Mouse (Mus musculus) mouse trophoblast stem cell (cell line): Measurements from ENCODE around the gene Edc3.

Experiments
- in situ Hi-C, 2 experiments: fragments of 300-500 bp; cut with MseI, MboI; formaldehyde crosslinking; loops; 2 replicates in 1 of 2; 3 replicates in 1 of 2; pipeline ENCODE4 v1.15.1; 2025

Edc3 gene

DNA sequence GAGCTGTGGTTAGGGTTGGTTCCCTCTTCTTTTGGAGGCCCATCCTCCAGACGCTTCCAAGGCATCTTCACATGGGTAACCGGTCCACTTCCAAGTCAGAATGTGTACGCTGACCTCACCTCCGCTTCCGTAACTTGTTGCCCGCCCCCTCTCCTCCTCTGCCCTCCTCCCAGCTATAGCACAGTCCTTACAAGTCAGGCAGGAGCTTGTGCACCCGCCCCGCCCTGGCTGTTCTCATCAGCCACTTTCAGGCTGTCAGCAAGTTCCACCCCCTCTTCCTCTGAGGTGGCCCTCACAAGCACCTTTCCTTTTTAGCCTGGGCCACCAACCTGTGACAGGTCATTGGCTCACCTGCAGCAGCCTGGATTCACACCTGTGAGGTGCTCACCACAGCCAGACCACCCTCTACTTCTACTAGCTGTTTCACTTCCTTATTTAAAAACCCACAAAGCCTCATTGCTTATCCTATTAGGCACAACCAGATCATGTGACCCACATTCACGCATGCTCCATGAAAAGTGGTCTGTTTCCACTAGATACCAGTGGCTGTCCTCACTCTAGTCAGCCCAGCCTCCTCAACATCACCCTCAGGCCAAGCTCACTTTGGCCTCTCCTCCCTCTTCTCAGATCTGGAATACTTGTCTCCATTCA lies 92.1 kb downstream of the Edc3 start:
- in situ Hi-C loops: no loop called here
